18 mouse cellular contexts compared by ENCODE assay signal in the genomic region with DNA sequence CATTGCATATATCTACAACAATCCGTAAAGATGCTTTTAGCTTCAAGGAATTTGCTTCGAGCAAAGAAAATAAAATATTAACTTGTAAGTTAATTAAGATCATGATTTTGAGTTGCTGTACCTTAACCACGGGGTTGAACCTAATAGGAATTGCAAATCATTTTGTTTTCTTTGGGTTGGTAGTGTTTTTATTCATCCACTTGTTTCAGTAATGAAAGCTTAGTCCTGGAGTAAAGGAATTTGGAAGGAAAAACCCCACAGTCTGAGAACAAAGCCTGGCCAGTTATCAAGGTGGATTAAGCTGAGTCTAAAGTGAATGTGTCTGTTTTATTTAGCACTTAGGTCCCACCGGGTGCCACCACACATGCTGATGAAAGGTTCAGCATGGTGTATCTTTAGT.
"Had no signal": no experiment of that assay in that cellular context is flagged by ENCODE, and none has a peak within 500 bp of the region (broad histone marks: within the 10 kb centered on the region; RNA-seq: fewer than 3 reads in every experiment).

No protein-coding gene starts in this region.

- H3K4me1 ChIP-seq: limb, embryonic 12.5 days; limb, embryonic 15.5 days; midbrain, embryonic 12.5 days; midbrain, embryonic 15.5 days; neural tube, embryonic 15.5 days; stomach, embryonic 15.5 days had no signal

- H3K9me3 ChIP-seq: limb, embryonic 12.5 days; limb, embryonic 15.5 days; midbrain, embryonic 12.5 days; midbrain, embryonic 15.5 days; neural tube, embryonic 12.5 days; neural tube, embryonic 15.5 days; stomach, embryonic 15.5 days had no signal

- ATAC-seq: liver, postnatal 0 days; lung, postnatal 0 days; midbrain, embryonic 15.5 days had no signal

- H3K27ac ChIP-seq: limb, embryonic 12.5 days; limb, embryonic 15.5 days; liver, embryonic 14.5 days; macrophage; midbrain, embryonic 12.5 days; midbrain, embryonic 15.5 days; neural tube, embryonic 12.5 days; neural tube, embryonic 15.5 days; stomach, embryonic 15.5 days had no signal

- DNase-seq: left cerebral cortex, postnatal 4 days; liver, postnatal 0 days; lung, embryonic 14.5 days; right cerebral cortex, adult 18-20 months; right cerebral cortex, postnatal 14 days; right cerebral cortex, postnatal 4 days; thymus, postnatal 25 days had no signal

- H3K4me3 ChIP-seq: limb, embryonic 12.5 days; limb, embryonic 15.5 days; midbrain, embryonic 12.5 days; midbrain, embryonic 15.5 days; neural tube, embryonic 12.5 days; neural tube, embryonic 15.5 days; stomach, embryonic 15.5 days had no signal

- H3K36me3 ChIP-seq: limb, embryonic 12.5 days; limb, embryonic 15.5 days; midbrain, embryonic 12.5 days; midbrain, embryonic 15.5 days; neural tube, embryonic 12.5 days; neural tube, embryonic 15.5 days; stomach, embryonic 15.5 days had no signal

- H3K27me3 ChIP-seq: limb, embryonic 12.5 days; limb, embryonic 15.5 days; midbrain, embryonic 12.5 days; midbrain, embryonic 15.5 days; neural tube, embryonic 12.5 days; neural tube, embryonic 15.5 days; stomach, embryonic 15.5 days had no signal

- H3K4me2 ChIP-seq: limb, embryonic 12.5 days; limb, embryonic 15.5 days; liver, embryonic 11.5 days; lung, embryonic 14.5 days; midbrain, embryonic 12.5 days; midbrain, embryonic 15.5 days; neural tube, embryonic 12.5 days; neural tube, embryonic 15.5 days; stomach, embryonic 15.5 days had no signal

- H3K9ac ChIP-seq: limb, embryonic 12.5 days; limb, embryonic 15.5 days; liver, embryonic 14.5 days; liver, postnatal 0 days; lung, embryonic 14.5 days; midbrain, embryonic 12.5 days; midbrain, embryonic 15.5 days; neural tube, embryonic 12.5 days; neural tube, embryonic 15.5 days; stomach, embryonic 15.5 days had no signal
